Mouse (Mus musculus) gastrocnemius, adult 18-20 months (tissue): Measurements from ENCODE around the gene Ptprt. TPM values are rescaled to one million over a fixed set of nuclear protein-coding genes. Genes with fewer than 3 reads are reported as not detected.

Source experiments
- DNase-seq: peaks from one replicate; pipeline ENCODE4 v3.0.0; 2021; ENCODE audit warnings: low spot score
- total RNA-seq, 2 experiments: library from RNA; stranded (reverse); gene quantifications; 2 replicates each; pipeline ENCODE4 v1.2.3; 2021

The Ptprt gene
- total RNA-seq, 2 experiments from 2014 or later = 0.16 to 0.19 TPM

GRCm38 (mm10) chr2:162413073-162413812 lies 247.7 kb downstream of the Ptprt start:
- no peak for DNase-seq

- DNase-seq = no peak
Measured at GRCm38 (mm10) chr2:162411014-162411413, 249.9 kb downstream of the Ptprt start.

- DNase-seq = no peak
Measured at GRCm38 (mm10) chr2:162409245-162409644, 251.7 kb downstream of the Ptprt start.

GRCm38 (mm10) chr2:162401316-162402100 lies 259.4 kb downstream of the Ptprt start:
- no peak for DNase-seq

- DNase-seq = no peak
Measured at GRCm38 (mm10) chr2:162394601-162395000, 266.3 kb downstream of the Ptprt start.

GRCm38 (mm10) chr2:162391834-162392233 lies 269.1 kb downstream of the Ptprt start:
- DNase-seq = no peak

- no peak for DNase-seq
Measured at GRCm38 (mm10) chr2:162377309-162377708, 283.6 kb downstream of the Ptprt start.

- no peak for DNase-seq
Measured at GRCm38 (mm10) chr2:162349047-162349446, 311.9 kb downstream of the Ptprt start.

- no peak for DNase-seq
Measured at GRCm38 (mm10) chr2:162341846-162342245, 319.1 kb downstream of the Ptprt start.

- no peak for DNase-seq
Measured at GRCm38 (mm10) chr2:162340231-162340630, 320.7 kb downstream of the Ptprt start.

GRCm38 (mm10) chr2:162332066-162332683 lies 328.8 kb downstream of the Ptprt start:
- no peak for DNase-seq

- DNase-seq = no peak
Measured at GRCm38 (mm10) chr2:162329430-162329829, 331.5 kb downstream of the Ptprt start.

GRCm38 (mm10) chr2:162322411-162322810 lies 338.5 kb downstream of the Ptprt start:
- DNase-seq = no peak

- DNase-seq = no peak
Measured at GRCm38 (mm10) chr2:162307996-162308395, 353.0 kb downstream of the Ptprt start.

GRCm38 (mm10) chr2:162294070-162294469 lies 366.9 kb downstream of the Ptprt start:
- no peak for DNase-seq

- no peak for DNase-seq
Measured at GRCm38 (mm10) chr2:162282606-162283005, 378.3 kb downstream of the Ptprt start.

GRCm38 (mm10) chr2:162282121-162282520 lies 378.8 kb downstream of the Ptprt start:
- no peak for DNase-seq

- no peak for DNase-seq
Measured at GRCm38 (mm10) chr2:162273826-162274225, 387.1 kb downstream of the Ptprt start.

- no peak for DNase-seq
Measured at GRCm38 (mm10) chr2:162251272-162251671, 409.7 kb downstream of the Ptprt start.

GRCm38 (mm10) chr2:162248296-162248695 lies 412.7 kb downstream of the Ptprt start:
- DNase-seq = no peak

- DNase-seq = no peak
Measured at GRCm38 (mm10) chr2:162222476-162222875, 438.5 kb downstream of the Ptprt start.

- no peak for DNase-seq
Measured at GRCm38 (mm10) chr2:162220586-162220985, 440.4 kb downstream of the Ptprt start.
